Mouse (Mus musculus) limb, embryonic 14.5 days (tissue): ENCODE measurements around the gene Zscan5b. TPM values are rescaled to one million over a fixed set of nuclear protein-coding genes. Genes with fewer than 3 reads are reported as not detected.

Experiments
- ATAC-seq: fragments of 200-750 bp; cut with Nextera tagmentation; 2 replicates; pipeline ENCODE4 v1.8.0; 2017; ENCODE audit warnings: low read depth, moderate number of reproducible peaks, moderate TSS enrichment; ENCODE audit not compliant: low FRiP score
- DNase-seq: peaks from one replicate; pipeline ENCODE4 v3.0.0-alpha.2; 2015; ENCODE audit warnings: low spot score
- H3K27ac ChIP-seq: fragments of 300-500 bp; sonication (generic); replicated peaks from 2 replicates; pipeline ENCODE4 v1.5.1; 2014; ENCODE audit warnings: low read depth, mild to moderate bottlenecking, low read length, moderate library complexity, mixed read lengths
- H3K27me3 ChIP-seq: fragments of 300-500 bp; sonication (generic); 2 replicates; pipeline ENCODE4 v1.6.1; 2014; ENCODE audit warnings: low read length, mixed read lengths; ENCODE audit not compliant: control insufficient read depth, insufficient read depth
- H3K36me3 ChIP-seq: fragments of 300-500 bp; sonication (generic); 2 replicates; pipeline ENCODE4 v1.6.1; 2014; ENCODE audit warnings: mild to moderate bottlenecking, low read length, moderate library complexity, mixed read lengths; ENCODE audit not compliant: control insufficient read depth, insufficient read depth
- H3K4me1 ChIP-seq: fragments of 300-500 bp; sonication (generic); 2 replicates; pipeline ENCODE4 v1.6.1; 2014; ENCODE audit warnings: antibody characterized with exemption, low read length, mixed read lengths; ENCODE audit not compliant: control insufficient read depth, insufficient read depth
- H3K4me2 ChIP-seq: fragments of 300-500 bp; sonication (generic); replicated peaks from 2 replicates; pipeline ENCODE4 v1.6.1; 2014; ENCODE audit warnings: low read depth, mild to moderate bottlenecking, low read length, moderate library complexity; ENCODE audit not compliant: severe bottlenecking
- H3K4me3 ChIP-seq: fragments of 300-500 bp; sonication (generic); replicated peaks from 2 replicates; pipeline ENCODE4 v1.5.1; 2014; ENCODE audit warnings: low read length
- H3K9ac ChIP-seq: fragments of 300-500 bp; sonication (generic); 2 replicates; pipeline ENCODE4 v1.6.1; 2014; ENCODE audit warnings: mild to moderate bottlenecking, low read depth, low read length, moderate library complexity; ENCODE audit not compliant: severe bottlenecking
- H3K9me3 ChIP-seq: fragments of 300-500 bp; sonication (generic); 2 replicates; pipeline ENCODE4 v1.6.1; 2016; ENCODE audit warnings: low read length; ENCODE audit not compliant: control insufficient read depth
- POLR2A ChIP-seq: fragments of 200-500 bp; IDR thresholded peaks from 2 replicates; pipeline ENCODE4 v1.8.0; 2012; ENCODE audit warnings: inconsistent platforms, mild to moderate bottlenecking, moderate library complexity, borderline replicate concordance; ENCODE audit not compliant: insufficient read depth, insufficient read length; ENCODE audit errors: extremely low read depth
- WGBS: fragments of 180-500 bp; shearing (Covaris S2); extraction: QIAGEN DNeasy Blood & Tissue Kit; methylation state at CpG from one replicate; pipeline ENCODE4 v1.1.7; 2014; 5-methylcytosine and 5-hydroxymethylcytosine counted together
- polyA plus RNA-seq, 2 experiments: library from polyadenylated mRNA; depleted of rRNA in 1 of 2; stranded (reverse) in 1 of 2; unstranded in 1 of 2; fragments of >200 nt; fragmentation: Nextera tagmentation in 1 of 2; extraction: Ambion mirVana in 1 of 2; gene quantifications; 2 replicates each; pipeline versions ENCODE4 v1.2.1 to v1.2.3; 2012 to 2014

Zscan5b gene
- polyA plus RNA-seq, 2 experiments = not detected

GRCm38 (mm10) chr7:6189542-6189941 lies 32.5 kb upstream of the Zscan5b start:
- Histone ChIP-seq H3K4me3 (no peak overlapping the region), H3K27ac (no peak overlapping the region), H3K4me1 (no peaks in the 10 kb centered on the region), H3K4me2 (no peak overlapping the region), H3K36me3 (peaks cover 52% of the 10 kb centered on the region), H3K9ac (no peak overlapping the region), H3K9me3 (no peaks in the 10 kb centered on the region), H3K27me3 (no peaks in the 10 kb centered on the region)
- TF ChIP-seq POLR2A = no peak
- WGBS = 31% methylated on average over 43 of the region's 45 CpGs
- DNase-seq (no peak), ATAC-seq (no peak)

- TF ChIP-seq POLR2A = no peak
- no peaks in the 10 kb centered on the region for H3K4me1 ChIP-seq
- 49% methylated on average over 3 of the region's 3 CpGs for WGBS
- ATAC-seq (no peak), DNase-seq (peak; percentile 67)
- no peaks in the 10 kb centered on the region for H3K27me3 ChIP-seq
- H3K9me3 ChIP-seq = no peaks in the 10 kb centered on the region
- H3K4me2 ChIP-seq = no peak overlapping the region
- no peak overlapping the region for H3K9ac ChIP-seq
- no peak overlapping the region for H3K4me3 ChIP-seq
- peaks cover 35% of the 10 kb centered on the region for H3K36me3 ChIP-seq
- no peak overlapping the region for H3K27ac ChIP-seq
Measured at GRCm38 (mm10) chr7:6191376-6191775, 30.7 kb upstream of the Zscan5b start.

- no peak overlapping the region for H3K27ac ChIP-seq
- H3K4me2 ChIP-seq = no peak overlapping the region
- WGBS = 11% methylated on average over 5 of the region's 5 CpGs
- peaks cover 10% of the 10 kb centered on the region for H3K36me3 ChIP-seq
- no peaks in the 10 kb centered on the region for H3K27me3 ChIP-seq
- H3K9me3 ChIP-seq = no peaks in the 10 kb centered on the region
- DNase-seq (peak; percentile 38), ATAC-seq (peak; percentile 66; the same call in 1 of the 2 replicates)
- H3K4me1 ChIP-seq = no peaks in the 10 kb centered on the region
- H3K9ac ChIP-seq = no peak overlapping the region
- H3K4me3 ChIP-seq = no peak overlapping the region
- TF ChIP-seq POLR2A = no peak
Measured at GRCm38 (mm10) chr7:6194129-6194528, 27.9 kb upstream of the Zscan5b start.

- DNase-seq (no peak), ATAC-seq (no peak)
- H3K9me3 ChIP-seq = no peaks in the 10 kb centered on the region
- no peak overlapping the region for H3K4me2 ChIP-seq
- H3K4me3 ChIP-seq = no peak overlapping the region
- no peaks in the 10 kb centered on the region for H3K27me3 ChIP-seq
- H3K27ac ChIP-seq = no peak overlapping the region
- H3K4me1 ChIP-seq = no peaks in the 10 kb centered on the region
- H3K9ac ChIP-seq = no peak overlapping the region
- no peaks in the 10 kb centered on the region for H3K36me3 ChIP-seq
- 53% methylated on average over 2 of the region's 2 CpGs for WGBS
- TF ChIP-seq POLR2A = no peak
Measured at GRCm38 (mm10) chr7:6195777-6196176, 26.3 kb upstream of the Zscan5b start.

- Histone ChIP-seq H3K9me3 (no peaks in the 10 kb centered on the region), H3K36me3 (no peaks in the 10 kb centered on the region), H3K27ac (no peak within 1 kb of the TSS), H3K4me3 (no peak within 1 kb of the TSS), H3K4me1 (no peaks in the 10 kb centered on the region), H3K4me2 (no peak within 1 kb of the TSS), H3K27me3 (no peaks in the 10 kb centered on the region), H3K9ac (no peak within 1 kb of the TSS)
- no peak for TF ChIP-seq POLR2A
- ATAC-seq (no peak), DNase-seq (no peak)
- WGBS = 54% methylated on average over 3 of the region's 3 CpGs
Measured at GRCm38 (mm10) chr7:6196790-6197189, 25.3 kb upstream of the Zscan5b start, which contains the start of gene Galp. Gene Galp (plus strand): TSS chr7:6197090.

GRCm38 (mm10) chr7:6204200-6204599 lies 17.9 kb upstream of the Zscan5b start:
- no peak overlapping the region for H3K27ac ChIP-seq
- WGBS = 71% methylated on average over 3 of the region's 3 CpGs

More at GRCm38 (mm10) chr7:6204200-6204599, 17.9 kb upstream of the Zscan5b start:
- Histone ChIP-seq H3K4me2 (no peak overlapping the region), H3K4me3 (no peak overlapping the region), H3K9ac (no peak overlapping the region), H3K36me3 (no peaks in the 10 kb centered on the region), H3K9me3 (no peaks in the 10 kb centered on the region), H3K27me3 (no peaks in the 10 kb centered on the region), H3K4me1 (no peaks in the 10 kb centered on the region)
- DNase-seq (no peak), ATAC-seq (no peak)
- TF ChIP-seq POLR2A = no peak
